Mouse (Mus musculus): Measurements from ENCODE around the gene Gabbr2.

DNA sequence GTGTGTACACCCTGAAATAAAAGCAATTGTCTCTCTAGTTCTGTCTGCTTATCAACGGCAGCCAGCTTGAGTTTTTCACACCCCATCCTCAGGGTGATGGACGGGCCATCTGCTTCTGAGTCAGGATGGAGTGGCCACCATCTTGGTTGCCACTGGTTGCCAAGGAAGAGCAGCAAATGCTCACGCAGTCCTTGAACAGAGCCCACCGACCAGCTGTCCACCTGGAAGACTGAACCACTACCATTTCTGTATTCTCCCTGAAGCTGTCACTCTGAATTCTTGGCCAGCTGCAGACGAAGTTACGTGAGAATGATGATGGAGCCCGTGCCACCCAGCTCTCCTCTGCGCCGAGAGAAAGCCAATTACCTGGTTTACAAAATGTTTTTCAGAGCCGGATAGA, 102.5 kb downstream of the Gabbr2 start:
- TF ChIP-seq TAL1 (IDR thresholded peaks at IDR 0.05; ENCODE audit: low read length) (no peak), GATA1 (IDR thresholded peaks at IDR 0.05; ENCODE audit: low read length) (no peak)

All from erythroblast, embryonic 14.5 days (primary cell).